Mouse (Mus musculus): Measurements from ENCODE around the gene Arid3a. TPM values are rescaled to one million over a fixed set of nuclear protein-coding genes. Genes with fewer than 3 reads are reported as not detected.

The Arid3a gene
- total RNA-seq, 2 experiments from 2014 or later = 1.9 to 2.6 TPM

DNA sequence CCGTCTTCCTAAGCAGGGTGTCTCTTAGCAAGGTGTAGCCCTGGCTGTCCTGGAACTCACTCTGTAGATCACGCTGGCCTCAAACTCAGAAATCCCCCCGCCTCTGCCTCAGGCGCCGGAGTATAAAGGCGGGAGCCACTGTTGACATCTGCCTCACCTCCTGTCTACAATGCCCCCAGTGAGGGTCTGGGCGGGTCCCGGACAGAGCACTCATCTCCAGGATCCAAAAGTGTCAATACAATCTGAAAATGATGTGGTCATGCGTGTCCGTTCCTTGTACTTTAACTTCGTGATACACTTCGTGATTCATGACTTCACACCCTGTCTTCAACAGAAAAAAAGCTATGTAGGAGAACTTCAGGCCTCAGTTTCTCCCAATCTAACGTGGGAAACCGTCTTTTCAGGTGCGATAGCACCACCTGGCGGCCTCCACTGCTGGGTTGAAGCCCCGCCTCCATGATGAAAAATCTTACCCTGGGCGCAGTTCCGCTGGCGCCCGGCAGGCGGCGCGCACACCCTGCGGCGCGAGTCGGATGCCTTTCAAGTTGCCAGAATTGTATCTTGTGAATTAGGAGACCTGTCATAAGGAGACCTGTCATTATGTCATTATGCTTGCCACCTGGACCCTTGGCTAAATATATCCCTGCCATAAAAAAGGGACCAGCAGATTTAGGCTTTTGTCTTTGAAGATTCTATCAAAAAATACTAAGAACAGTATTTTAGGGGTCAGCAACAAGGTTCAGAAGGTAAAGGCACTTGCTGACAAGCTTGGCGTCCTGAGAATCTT, 1.7 kb upstream of the Arid3a start:
- peak; percentile 96 to 97 for DNase-seq
- intact Hi-C loops (cut with DNase I) = loop anchor here (1.0 to 2.0 kb wide), 5 partner anchors 29 to 91 kb away; no protein-coding TSS in a partner anchor

DNA sequence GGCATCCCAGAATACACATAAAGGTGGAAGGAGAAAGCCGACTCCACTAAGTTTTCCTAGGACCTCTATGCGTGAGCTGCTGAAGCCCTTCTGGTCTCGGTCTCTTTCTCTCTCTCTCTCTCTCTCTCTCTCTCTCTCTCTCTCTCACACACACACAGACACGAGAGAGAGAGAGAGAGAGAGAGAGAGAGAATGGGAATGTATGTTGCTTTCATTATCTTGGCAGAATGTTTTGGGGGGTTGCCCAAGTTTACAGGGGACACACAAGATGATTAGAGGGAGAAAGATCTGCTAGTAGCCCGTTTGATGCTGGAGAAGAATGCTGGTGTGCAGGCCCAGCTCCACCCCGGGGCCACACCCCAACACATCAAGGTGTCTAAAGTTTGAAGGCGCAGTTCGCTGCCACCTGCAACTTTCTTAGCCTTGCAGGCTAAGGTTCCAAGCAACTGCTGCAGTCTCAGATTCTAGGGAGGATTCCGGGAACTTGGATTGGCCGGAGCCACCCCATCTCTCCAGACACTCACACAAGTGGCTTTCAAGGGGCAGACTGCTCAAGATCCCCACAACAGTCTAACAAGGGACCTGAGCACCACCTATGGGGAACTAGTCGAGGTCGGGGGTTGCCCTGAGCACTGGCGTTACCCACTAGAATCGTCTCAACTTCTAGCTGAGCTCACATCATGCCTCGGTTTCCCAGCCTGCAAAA, 905 bp upstream of the Arid3a start:
- DNase-seq = no peak
- intact Hi-C loops (cut with DNase I) = loop anchor here (1.0 to 2.0 kb wide), 5 partner anchors 28 to 92 kb away; no protein-coding TSS in a partner anchor

DNA sequence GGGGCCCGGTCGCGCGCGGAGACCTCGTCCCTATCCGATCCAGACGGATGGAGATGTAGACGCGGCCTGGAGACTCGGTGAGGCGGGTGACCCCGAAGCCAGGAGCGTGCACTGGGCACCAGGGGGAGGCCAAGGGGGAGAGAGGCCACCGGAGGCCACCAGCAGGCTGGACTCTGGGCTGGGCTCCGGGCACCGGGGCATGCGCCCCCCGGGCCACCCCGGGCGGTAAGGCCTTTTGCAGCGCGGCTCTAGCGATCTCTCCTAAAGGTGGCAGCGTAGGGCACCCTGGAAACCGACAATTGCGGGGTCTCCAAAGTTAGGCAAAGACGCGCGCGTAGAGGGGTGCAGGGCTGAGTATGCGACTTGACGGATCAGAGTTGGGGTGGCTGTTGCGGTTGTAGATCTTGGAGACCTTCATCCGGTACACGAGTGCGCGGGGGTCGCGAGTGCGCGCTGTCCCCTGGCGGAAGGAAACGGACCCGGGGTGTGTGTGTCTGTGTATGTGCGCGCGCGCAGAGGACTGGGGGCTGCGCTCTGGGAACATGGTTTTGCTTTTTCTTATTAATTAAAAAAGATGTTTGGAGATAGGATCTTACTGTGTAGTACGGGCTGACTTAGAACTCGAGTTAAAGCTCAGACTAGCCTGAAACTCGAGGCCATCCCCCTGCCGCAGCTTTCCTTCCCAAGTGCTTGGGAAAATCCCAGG, 634 bp downstream of the Arid3a start:
- intact Hi-C loops (cut with DNase I) = no loop called here
- peak; percentile 52 to 72 for DNase-seq

DNA sequence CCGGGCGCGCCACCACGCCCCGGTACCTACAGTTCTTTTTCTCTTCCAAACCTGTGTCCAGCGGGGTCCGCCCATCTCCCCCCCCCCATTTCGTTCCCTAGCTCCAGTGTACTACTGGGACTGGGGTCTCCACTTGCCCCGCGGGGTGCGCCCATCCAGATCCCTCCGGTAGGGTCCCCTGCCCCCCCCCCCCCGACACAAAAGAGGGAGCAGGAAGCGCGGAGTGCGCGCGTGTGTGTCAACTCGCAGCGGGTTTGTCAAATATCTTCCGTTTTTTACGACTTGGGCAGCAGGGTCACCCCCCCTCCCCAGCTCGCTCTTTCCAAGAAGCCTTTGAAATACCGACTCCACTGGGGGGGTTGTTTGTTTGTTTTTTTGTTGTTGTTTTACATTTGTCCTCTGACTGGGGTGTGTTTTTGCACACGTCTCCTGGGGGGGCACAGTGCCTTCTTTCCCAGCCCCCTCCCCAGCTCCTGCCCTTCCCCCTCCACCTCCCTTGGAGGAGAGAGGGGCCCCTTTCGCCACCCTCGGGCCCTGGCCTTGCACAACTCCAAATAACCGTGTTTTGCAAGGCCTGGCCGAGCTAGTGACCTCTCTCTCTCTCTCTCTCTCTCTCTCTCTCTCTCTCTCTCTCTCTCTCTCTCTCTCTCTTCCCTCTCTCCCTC, 1.3 kb downstream of the Arid3a start:
- peak in 1 of 2 experiments; percentile 40 for DNase-seq
- intact Hi-C loops (cut with DNase I) = no loop called here

DNA sequence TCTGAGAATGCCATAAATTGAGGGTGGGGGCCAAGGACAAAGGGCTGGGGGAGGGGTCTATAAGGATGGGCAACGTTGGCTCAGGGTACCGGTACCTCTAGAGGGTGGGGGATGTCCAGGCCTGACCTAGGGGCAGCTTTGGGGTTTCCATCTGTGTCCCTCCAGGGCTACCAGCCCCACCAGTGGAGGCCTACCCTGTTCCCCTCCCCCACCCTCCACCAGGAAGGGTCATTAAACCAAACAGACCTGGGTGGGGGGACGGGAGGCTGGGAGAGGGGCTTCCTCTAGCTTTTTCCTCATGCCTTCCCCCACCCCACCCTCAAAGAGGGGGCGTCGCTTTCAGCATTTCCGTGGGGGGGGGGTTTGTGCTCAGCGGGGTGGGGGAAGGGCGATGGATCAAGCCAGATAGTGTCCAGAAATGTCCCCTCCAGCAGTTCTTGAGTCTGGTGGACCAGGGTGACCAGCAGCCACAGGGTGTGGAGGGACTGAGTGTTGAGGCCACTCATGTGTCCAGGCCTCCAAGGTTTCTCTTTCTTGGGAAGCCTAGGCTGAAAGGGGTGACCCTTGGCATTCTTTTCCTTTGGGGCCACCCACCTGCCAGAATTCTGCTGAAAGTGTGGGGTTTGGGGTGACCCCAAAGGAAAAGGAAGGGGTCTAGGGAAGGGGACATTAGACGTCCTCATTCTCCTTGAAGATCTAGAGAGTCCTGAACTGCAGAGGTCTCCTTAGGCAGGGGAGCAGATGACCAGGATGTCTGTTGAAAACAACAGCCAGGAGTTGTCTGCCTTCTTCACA, 2.3 kb downstream of the Arid3a start:
- intact Hi-C loops (cut with DNase I) = no loop called here
- DNase-seq = no peak

DNA sequence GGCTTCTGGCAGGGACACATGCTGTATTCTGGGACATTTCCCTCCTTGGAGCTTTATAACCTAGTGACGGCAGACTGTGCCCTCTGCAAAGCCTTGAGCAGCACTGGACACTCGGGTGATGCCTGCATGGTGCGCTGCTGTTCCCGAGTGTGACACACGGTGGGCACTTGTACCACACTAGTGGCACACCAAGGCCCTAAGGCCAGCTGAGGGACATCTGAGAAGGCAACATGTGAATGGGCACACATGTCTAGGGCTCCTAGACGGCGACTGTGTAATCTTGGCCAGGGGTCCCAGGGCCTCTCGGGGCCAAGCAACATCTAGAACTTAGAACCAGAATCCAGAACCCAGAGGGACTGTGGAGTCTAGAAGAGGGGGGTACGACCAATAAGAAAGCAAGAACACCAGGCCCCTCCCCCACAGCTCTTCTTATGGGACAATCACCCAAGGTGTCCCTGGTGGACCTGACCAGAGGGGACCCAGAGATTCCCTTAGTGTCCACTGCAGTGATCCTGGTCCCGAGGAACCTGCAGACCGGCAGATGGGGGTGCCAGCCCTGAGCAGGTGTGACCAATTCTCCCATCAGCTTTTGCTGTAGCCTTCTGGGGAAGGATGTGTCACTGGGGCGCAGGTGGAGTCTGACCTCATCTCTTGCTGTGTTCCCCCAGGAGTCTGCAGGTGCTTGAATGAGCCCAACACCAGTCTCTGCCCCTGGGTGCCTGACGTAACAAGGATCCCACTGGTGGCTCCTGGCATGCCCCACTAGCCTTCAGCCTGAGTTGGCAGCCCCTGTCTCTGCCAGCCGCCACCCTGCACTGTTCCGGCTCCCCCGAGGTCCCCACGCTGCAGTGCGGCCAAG, 3.4 kb downstream of the Arid3a start:
- no peak for DNase-seq
- intact Hi-C loops (cut with DNase I) = no loop called here

DNA sequence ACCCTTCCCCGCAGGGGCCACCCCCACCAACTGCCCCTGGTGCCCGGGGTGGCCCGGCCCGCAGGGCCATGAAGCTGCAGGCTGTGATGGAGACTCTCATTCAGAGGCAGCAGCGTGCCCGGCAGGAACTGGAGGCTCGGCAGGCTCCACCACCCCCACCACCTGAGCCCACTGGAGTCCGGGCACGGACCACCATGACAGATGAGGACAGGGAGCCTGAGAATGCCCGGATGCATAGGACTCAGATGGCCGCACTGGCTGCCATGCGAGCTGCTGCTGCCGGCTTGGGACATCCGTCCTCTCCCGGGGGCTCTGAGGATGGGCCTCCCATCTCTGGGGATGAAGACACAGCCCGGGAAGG, 4.0 kb downstream of the Arid3a start:
- no peak for DNase-seq
- intact Hi-C loops (cut with DNase I) = no loop called here

DNA sequence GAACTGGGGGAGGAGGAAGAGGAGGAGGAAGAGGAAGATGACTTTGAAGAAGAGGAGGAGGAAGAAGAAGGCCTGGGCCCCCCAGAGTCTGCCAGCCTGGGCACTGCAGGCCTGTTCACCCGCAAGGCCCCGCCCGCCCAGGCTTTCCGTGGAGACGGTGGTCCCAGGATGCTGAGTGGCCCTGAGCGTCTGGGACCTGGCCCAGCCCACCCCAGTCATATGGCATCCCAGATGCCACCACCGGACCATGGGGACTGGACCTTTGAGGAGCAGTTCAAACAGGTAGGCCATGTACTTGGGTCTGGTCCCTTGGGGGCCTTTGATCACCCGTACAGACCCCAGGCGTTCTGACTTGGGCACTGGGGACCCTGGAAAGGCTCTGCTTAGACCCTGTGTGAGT, 5.0 kb downstream of the Arid3a start:
- intact Hi-C loops (cut with DNase I) = no loop called here
- no peak for DNase-seq

DNA sequence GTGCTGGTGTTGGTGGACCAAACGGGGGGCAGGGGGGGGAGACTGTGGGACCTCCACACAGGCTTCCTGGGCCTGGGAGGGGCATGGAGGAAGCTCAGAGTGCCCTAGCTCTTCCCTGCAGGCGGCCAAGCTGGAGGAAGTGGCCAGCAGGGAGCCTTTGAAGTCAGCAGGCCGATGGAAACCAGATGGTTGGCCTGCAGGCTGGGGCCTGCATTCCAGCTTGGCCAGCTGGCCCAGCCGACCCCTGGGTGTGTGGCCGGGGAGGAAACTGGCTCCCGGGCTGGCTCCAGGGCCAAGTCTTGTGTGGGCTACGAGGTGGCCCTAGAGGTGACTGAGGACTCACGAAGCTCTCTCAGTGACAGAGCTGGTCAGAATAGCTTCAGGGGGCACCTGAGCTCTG, 5.9 kb downstream of the Arid3a start:
- intact Hi-C loops (cut with DNase I) = no loop called here
- DNase-seq = peak; percentile 71 to 75

DNA sequence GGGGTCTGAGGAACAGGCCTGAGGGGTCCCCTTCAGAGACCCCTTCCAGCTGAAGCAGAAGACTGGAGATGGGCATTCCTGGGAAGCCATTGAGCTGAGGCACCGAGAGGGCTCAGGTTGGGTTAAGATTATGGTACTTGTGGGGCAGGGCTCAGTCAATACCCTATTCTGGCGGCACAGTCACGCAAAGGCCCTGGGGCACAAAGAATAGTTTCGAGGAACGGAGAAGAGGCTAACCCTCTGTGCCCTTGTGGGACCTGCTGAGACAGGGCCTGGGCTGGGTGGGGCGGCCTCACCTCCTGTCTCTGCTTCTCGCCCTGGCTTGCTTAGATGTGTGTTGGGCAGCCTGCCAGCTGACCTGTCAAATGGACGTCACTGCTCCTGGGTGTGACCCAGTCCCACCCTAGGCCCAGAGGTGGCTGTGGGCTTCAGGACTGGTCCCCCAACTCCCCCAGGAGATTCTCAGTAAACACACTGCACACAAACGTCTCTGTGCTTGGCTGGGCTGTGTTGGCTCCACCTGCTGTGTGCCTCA, 6.4 kb downstream of the Arid3a start:
- peak; percentile 27 to 41 for DNase-seq
- intact Hi-C loops (cut with DNase I) = no loop called here

DNA sequence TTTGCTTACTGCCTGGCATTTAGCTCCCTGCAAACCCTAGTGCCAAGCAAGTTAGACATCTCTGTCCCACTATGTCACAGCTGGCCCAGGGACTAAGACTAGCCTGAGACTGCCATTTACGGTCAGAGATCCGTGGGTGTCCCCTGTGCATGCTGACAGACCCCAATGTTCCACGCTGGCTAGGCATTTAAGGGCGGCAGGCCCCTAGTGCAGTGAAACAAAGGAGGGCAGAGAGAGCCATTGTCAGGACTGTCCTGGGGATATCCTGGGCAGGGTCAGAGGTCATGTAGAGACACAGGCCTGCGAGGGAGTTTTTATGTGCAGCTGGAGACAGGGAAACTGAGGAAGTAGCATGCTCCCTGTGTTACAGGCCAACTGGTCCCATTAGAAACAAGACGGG, 7.0 kb downstream of the Arid3a start:
- intact Hi-C loops (cut with DNase I) = no loop called here
- no peak for DNase-seq

DNA sequence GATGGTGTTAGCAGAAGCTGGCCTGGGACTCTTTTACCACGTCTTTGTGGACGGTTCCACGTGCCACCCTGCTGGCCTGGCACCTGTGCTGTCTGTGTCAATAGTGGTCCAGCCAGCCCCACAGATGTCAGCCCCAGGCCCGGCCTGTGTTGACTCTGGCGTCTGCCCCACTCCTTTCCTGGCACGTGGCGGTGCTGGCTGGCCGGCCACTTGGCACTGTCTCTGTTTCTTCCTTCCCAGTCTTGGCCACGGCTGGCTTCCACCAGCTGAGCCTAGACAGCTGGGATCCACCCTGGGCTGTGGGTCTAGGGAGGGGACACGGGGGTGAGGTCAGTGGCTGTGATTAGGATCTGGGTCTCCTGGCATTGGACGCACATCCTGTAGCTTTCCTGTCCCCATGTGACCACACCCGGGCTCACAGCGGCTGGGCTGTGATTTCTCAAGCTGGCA, 7.5 kb downstream of the Arid3a start:
- intact Hi-C loops (cut with DNase I) = no loop called here
- peak; percentile 89 to 91 for DNase-seq

DNA sequence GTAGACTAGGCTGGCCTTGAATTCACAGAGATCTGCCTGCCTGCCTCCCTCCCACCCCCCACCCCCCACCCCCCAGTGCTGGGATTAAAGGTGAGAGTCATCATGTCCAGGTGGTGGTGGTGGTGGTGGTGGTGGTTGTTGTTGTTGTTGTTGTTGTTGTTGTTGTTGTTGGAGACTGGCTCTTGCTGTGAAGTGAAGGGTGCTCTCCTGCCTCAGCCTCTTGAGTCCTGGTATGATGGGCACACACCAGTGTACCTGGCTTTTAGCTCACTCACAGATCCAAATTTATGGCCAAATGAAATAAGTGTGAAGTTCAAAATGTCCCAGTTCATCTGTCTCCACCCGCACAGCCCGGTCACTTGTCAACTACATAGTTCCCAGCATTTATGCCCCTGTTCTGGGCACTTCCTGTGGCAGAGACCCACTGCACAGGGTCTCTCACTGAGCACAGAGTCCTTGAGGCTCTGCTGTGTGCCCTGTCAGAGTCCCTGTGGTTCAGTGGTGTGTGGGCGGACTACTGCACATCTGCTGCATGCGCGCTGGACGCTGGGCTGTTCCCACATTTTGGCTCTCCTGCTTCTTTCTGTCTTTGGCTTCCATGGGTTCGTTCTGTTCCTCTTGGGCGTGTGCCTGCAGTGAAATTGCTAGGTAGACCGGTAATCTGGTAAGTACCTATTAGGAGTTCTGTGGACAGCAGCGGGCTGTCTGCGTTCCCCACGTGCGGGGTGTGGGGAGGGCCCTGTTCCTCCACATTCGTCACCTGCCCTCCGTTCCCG, 8.1 kb downstream of the Arid3a start:
- DNase-seq = no peak
- intact Hi-C loops (cut with DNase I) = no loop called here

DNA sequence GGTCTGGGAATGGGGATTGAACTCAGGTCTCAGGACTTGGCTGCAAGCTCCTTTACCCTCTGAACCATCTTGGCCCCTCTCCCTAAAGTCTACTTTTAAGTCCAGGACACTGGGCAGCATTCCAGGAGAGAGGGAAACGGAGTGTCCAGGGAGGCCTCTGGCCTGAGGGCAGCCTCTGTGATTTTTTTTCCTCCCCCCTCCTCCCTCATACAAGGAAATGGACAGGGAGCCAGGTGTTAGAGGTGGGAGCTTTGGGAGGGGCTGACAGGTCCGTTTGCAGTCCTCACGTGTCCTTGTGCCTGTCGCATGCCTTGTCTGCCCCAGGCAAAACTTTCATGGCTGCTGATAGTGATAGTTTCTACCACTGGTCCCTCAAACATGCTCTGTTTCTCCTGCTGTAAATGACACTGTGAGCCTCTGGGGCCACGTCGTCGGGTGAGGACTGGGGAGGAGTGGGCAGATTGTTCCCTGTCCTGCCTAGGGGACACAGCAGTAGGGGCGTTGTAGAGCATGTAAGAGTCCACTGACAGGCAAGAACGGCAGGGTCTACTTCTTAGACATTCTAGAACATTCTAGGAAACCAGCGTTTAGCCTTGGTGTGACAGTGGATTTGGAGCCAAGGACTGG, 9.6 kb downstream of the Arid3a start:
- intact Hi-C loops (cut with DNase I) = no loop called here

DNA sequence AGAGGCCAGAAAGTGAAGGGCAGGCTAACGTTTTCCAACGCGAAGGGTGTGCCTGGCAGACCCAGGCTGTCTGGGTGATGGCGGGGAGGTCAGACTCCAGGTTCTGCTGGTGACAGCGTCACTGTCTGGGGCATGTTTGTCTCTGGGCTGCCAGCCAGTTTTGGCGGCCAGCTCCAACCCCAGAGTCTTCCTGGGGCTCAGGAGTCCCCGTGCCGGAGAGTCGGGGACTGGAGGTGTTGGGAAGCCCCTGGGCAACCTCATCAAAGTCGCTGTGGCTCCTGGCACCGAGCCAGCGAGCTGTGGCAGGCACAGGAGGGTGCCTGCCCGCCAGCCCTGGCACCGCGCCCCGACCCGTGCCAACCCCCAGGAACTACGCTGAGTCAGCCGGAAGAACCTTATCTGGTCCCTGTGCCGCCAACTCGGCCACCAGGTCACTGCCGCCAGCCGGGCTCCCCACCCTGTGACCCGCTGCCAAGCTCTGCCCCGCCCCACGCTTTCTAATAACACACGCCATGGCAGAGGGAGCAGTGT, 10.1 kb downstream of the Arid3a start:
- DNase-seq = peak; percentile 79 to 84
- intact Hi-C loops (cut with DNase I) = no loop called here

More for the DNA sequence above, 9.6 kb downstream of the Arid3a start:
- DNase-seq = no peak

DNA sequence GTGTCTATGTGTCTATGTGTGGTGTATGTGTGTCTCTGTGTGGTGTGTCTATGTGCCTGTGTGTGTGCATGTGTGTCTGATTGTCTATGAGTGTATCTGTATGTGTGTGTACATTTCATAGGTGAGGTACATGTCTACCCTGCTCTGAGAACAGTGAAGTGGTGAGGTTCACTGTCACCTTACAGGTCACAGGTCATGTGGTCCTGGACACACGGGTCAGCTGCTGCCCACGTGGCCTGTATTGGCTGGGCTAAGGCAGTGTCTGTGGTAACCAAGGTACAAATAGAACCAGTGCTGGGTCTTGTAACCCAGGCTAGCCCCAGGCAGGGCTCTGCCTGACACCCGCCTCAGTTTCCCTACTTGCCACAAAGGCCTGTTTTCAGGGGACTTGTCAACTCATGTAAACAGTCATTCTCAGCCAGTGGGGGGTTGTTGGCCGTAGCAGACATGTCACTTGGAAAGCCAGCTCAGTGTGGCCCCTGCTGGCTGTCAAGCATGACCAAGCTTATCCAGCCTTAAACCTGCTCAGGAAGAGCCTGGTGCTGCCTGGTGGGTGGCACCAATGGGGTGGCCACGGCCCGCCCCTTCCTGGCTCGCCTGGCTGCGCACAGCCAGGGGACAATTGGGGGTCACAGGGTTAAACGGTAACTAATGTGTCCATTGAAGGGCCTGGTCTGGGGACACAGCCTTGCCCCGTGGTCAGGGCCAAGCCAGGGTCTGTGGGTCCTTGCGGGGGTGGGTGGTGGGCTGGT, 11.1 kb downstream of the Arid3a start:
- intact Hi-C loops (cut with DNase I) = no loop called here
- DNase-seq = no peak

DNA sequence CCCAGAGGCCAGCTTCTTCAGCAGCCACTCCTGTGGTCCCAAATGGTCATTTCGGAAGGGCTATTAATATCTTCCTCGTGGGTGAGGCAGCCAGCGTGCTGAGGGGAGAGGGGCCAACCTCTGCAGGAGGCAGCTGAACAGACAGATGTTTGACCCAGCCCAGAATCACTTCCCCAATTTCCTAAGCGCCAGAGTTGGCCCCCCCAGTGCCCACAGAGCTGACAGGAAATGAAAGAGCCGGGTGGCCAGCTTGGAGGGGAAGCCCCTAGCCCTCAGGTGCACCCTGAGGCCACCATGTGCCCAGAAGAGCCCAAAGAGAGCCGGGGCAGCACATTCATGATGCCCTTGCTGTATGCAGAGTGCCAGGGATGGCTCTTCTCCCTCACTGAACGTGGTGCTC, 13.9 kb downstream of the Arid3a start:
- peak in 1 of 2 experiments; percentile 29 for DNase-seq
- intact Hi-C loops (cut with DNase I) = no loop called here
